Mouse (Mus musculus) bone marrow macrophage, adult 2 months (primary cell): ENCODE results near the gene Gm11037. TPM values are rescaled to one million over a fixed set of nuclear protein-coding genes. Genes with fewer than 3 reads are reported as not detected.

Source experiments
- H3K27ac ChIP-seq: 2 replicates; pipeline ENCODE4 v1.5.1; 2012; ENCODE audit warnings: low read depth, low read length; ENCODE audit not compliant: insufficient read depth
- H3K4me1 ChIP-seq: 2 replicates; pipeline ENCODE4 v1.6.1; 2012; ENCODE audit warnings: low read length; ENCODE audit not compliant: control insufficient read depth, insufficient read depth
- H3K4me3 ChIP-seq: 2 replicates; pipeline ENCODE4 v1.5.1; 2012; ENCODE audit warnings: mild to moderate bottlenecking, low read length, moderate library complexity; ENCODE audit not compliant: insufficient read depth
- CTCF ChIP-seq: IDR thresholded peaks from 2 replicates; pipeline ENCODE4 v1.5.1; 2012; ENCODE audit warnings: low read depth, mild to moderate bottlenecking, low read length, moderate library complexity
- POLR2A ChIP-seq: IDR thresholded peaks from 2 replicates; pipeline ENCODE4 v1.6.1; 2012; ENCODE audit warnings: mild to moderate bottlenecking, low read depth, low read length, borderline replicate concordance
- polyA plus RNA-seq: library from polyadenylated mRNA; stranded (reverse); fragments of >200 nt; gene quantifications from 2 replicates; pipeline ENCODE4 v1.2.4, GENCODE M21; 2012; ENCODE audit not compliant: missing spikeins, insufficient read depth, insufficient read length

Gene Gm11037
- polyA plus RNA-seq, 1 experiment: not detected

GRCm38 (mm10) chr2:131177932-131178331 is 44.6 kb downstream of the Gm11037 start:
- Histone ChIP-seq H3K4me1 (peaks cover 21% of the 10 kb centered on the region), H3K4me3 (peak overlapping the region; percentile 93), H3K27ac (no peak overlapping the region)
- no peak for TF ChIP-seq POLR2A
- TF ChIP-seq CTCF: no peak

- peak overlapping the region; percentile 76 for H3K27ac ChIP-seq
These were observed 45.5 kb downstream of the Gm11037 start for GRCm38 (mm10) chr2:131178828-131179245.

GRCm38 (mm10) chr2:131179246-131179886 is 46.1 kb downstream of the Gm11037 start:
- peak overlapping the region; percentile 76 for H3K27ac ChIP-seq
- peak overlapping the region; percentile 93 for H3K4me3 ChIP-seq
- H3K4me1 ChIP-seq: peaks cover 21% of the 10 kb centered on the region
- TF ChIP-seq CTCF (no peak), POLR2A (no peak)

More at GRCm38 (mm10) chr2:131178828-131179245, 45.5 kb downstream of the Gm11037 start:
- H3K4me1 ChIP-seq: peaks cover 21% of the 10 kb centered on the region
- peak overlapping the region; percentile 93 for H3K4me3 ChIP-seq
- TF ChIP-seq POLR2A (no peak), CTCF (no peak)

DNA sequence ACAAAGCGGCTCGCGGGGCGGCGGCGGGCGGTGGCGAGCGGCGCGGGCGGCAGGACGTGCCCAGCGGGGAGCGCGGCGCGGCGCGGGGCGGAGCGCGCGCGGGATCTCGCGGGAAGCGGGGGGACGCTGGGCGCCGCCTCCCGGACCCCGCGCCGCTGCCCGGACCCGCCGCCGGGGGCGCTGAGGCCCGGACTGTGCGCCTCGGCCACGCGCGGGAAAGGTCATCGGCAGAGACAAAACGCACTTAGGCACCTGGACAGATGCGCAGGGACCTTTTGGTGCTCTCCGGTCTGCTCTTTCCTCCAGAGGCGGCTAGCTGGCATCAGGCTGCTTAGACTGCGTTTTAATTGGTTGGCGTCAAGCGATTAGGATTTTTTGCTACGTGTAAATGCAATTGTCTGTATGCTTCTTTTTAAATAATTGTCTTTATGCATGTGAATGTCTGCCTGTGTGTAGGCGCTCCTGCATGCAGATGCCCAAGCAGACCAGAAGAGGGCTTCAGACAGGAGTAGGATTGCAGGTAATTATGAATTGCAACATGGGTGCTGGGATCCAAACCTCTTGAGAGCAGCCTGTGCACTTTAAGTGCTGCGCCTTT is 46.8 kb downstream of the Gm11037 start, which contains the start of gene Cenpb:
Gene Cenpb, minus strand, starts transcription at position 78 of the 598 bp plus-strand sequence.
- TF ChIP-seq CTCF (peak; percentile 28), POLR2A (no peak)
- H3K4me3 ChIP-seq: peak within 1 kb of the TSS; percentile 93
- peak within 1 kb of the TSS; percentile 76 for H3K27ac ChIP-seq
- peaks cover 21% of the 10 kb centered on the region for H3K4me1 ChIP-seq

Other genes starting within 250 kb of the Gm11037 start
- 22.8 and 27.0 TPM in 2 replicates for gene 4930402H24Rik, start 227.1 kb upstream of the Gm11037 start, polyA plus RNA-seq
- gene Atrn, start 227.0 kb upstream of the Gm11037 start, polyA plus RNA-seq: 11.0 and 11.5 TPM in 2 replicates
- gene Gfra4, start 90.4 kb upstream of the Gm11037 start, polyA plus RNA-seq: 0.96 and 1.5 TPM in 2 replicates
- gene Adam33, start 69.7 kb upstream of the Gm11037 start, polyA plus RNA-seq: 12.8 and 13.6 TPM in 2 replicates
- gene Siglec1, start 46.7 kb upstream of the Gm11037 start, polyA plus RNA-seq: 164 and 219 TPM in 2 replicates
- gene Hspa12b, start 6.2 kb upstream of the Gm11037 start, polyA plus RNA-seq: not detected in 2 replicates
- gene 1700037H04Rik, start 26.6 kb downstream of the Gm11037 start, polyA plus RNA-seq: 53.6 and 55.6 TPM in 2 replicates
- gene Cenpb, start 46.6 kb downstream of the Gm11037 start, polyA plus RNA-seq: 88.2 and 88.3 TPM in 2 replicates
- 47.1 and 56.5 TPM in 2 replicates for gene Cdc25b, start 53.5 kb downstream of the Gm11037 start, polyA plus RNA-seq
- gene Spef1, start 53.8 kb downstream of the Gm11037 start, polyA plus RNA-seq: 7.1 and 8.9 TPM in 2 replicates
- 28.1 and 29.1 TPM in 2 replicates for gene Ap5s1, start 73.6 kb downstream of the Gm11037 start, polyA plus RNA-seq
- 39.0 and 40.3 TPM in 2 replicates for gene Mavs, start 100.6 kb downstream of the Gm11037 start, polyA plus RNA-seq
- 49.3 and 50.2 TPM in 2 replicates for gene Pank2, start 129.0 kb downstream of the Gm11037 start, polyA plus RNA-seq
- gene Rnf24, start 219.4 kb downstream of the Gm11037 start, polyA plus RNA-seq: 5.0 and 5.1 TPM in 2 replicates